Mouse (Mus musculus): ENCODE data around the gene Sh3rf1. TPM values are rescaled to one million over a fixed set of nuclear protein-coding genes. Genes with fewer than 3 reads are reported as not detected.

Sh3rf1 gene
- polyA plus RNA-seq, 1 experiment from 2014 or later = 8.3 TPM

DNA sequence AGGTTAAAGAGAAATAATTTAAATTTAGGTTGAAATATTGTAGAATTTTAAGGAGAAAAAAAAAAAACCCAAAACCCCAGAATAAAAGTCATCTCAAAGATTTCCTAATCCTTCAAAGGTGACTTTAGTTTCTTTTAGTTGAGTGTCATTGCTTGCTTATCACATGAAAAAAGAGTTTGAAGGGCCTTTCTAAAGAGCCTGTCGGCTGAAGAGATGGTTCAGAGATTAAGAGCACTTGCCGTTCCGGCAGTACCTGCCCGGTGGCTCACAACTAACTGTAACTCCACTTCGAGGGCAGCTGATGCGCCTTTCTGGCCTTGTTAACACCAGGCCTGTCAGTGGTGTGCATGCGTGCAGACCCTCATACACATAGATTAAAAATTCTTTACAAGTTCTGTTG is 41.2 kb downstream of the Sh3rf1 start:
- no peak overlapping the region for H3K4me3 ChIP-seq (ENCODE audit: low read depth, low read length)
- H3K36me3 ChIP-seq (ENCODE audit: control insufficient read depth, insufficient read depth) = no peaks in the 10 kb centered on the region
- no peaks in the 10 kb centered on the region for H3K27me3 ChIP-seq (replicated peaks; ENCODE audit: control insufficient read depth, insufficient read depth, low read length)
- 48% methylated on average over 7 of the region's 7 CpGs for WGBS
- no peaks in the 10 kb centered on the region for H3K4me1 ChIP-seq (replicated peaks; ENCODE audit: control insufficient read depth, insufficient read depth, low read length)
- no peak overlapping the region for H3K4me2 ChIP-seq (replicated peaks; ENCODE audit: low read depth)
- no peaks in the 10 kb centered on the region for H3K9me3 ChIP-seq (ENCODE audit: control insufficient read depth)
- no peak overlapping the region for H3K27ac ChIP-seq (ENCODE audit: low read depth, low read length)
- ATAC-seq = no peak
- TF ChIP-seq CTCF (IDR thresholded peaks at IDR 0.05; ENCODE audit: low read depth) = no peak
- H3K9ac ChIP-seq (ENCODE audit: low read depth, low read length) = no peak overlapping the region

DNA sequence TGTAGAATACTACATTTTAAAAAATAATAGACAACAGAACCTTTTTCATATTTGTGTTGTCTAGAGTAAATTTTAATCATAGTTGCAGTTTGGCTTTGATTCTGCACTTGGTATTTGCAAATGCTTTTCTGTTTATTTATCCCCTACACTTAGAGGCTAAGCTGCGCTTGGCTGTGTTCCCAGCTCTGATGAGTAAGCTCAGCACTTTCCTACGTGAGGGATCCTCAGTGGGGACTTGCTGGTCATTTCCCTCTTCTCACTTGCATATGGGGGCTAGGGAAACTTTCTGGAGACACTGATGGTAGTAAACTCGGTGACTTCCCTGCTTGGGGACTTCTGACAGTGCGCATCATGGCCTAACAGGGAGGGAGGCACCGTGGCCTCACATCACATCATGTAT is 41.7 kb downstream of the Sh3rf1 start:
- H3K4me3 ChIP-seq (ENCODE audit: low read depth, low read length) = no peak overlapping the region
- H3K4me2 ChIP-seq (replicated peaks; ENCODE audit: low read depth) = no peak overlapping the region
- H3K36me3 ChIP-seq (ENCODE audit: control insufficient read depth, insufficient read depth) = no peaks in the 10 kb centered on the region
- H3K27ac ChIP-seq (ENCODE audit: low read depth, low read length) = no peak overlapping the region
- no peaks in the 10 kb centered on the region for H3K9me3 ChIP-seq (ENCODE audit: control insufficient read depth)
- H3K9ac ChIP-seq (ENCODE audit: low read depth, low read length) = no peak overlapping the region
- 52% methylated on average over 5 of the region's 5 CpGs for WGBS
- no peaks in the 10 kb centered on the region for H3K27me3 ChIP-seq (replicated peaks; ENCODE audit: control insufficient read depth, insufficient read depth, low read length)
- no peaks in the 10 kb centered on the region for H3K4me1 ChIP-seq (replicated peaks; ENCODE audit: control insufficient read depth, insufficient read depth, low read length)
- no peak for TF ChIP-seq CTCF (IDR thresholded peaks at IDR 0.05; ENCODE audit: low read depth)
- no peak for ATAC-seq

DNA sequence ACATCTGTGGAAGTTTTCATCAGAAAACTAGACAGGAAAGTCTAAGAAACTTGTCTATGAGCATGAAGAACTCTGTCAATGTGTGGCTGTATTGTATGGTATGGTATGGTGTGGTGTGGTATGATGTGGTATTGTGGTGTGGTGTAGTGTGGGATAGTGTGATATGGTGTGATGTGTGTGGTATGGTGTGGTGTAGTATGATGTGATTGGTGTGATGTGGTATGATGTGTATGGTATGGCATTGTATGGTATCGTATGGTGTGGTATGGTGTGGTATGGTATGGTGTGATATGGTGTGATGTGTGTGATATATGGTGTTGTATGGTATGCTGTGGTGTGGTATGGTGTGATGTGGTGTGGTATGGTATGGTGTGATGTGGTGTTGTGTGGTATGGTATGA is 43.4 kb downstream of the Sh3rf1 start:
- no peak overlapping the region for H3K27ac ChIP-seq (ENCODE audit: low read depth, low read length)
- H3K4me1 ChIP-seq (replicated peaks; ENCODE audit: control insufficient read depth, insufficient read depth, low read length) = no peaks in the 10 kb centered on the region
- no peaks in the 10 kb centered on the region for H3K36me3 ChIP-seq (ENCODE audit: control insufficient read depth, insufficient read depth)
- TF ChIP-seq CTCF (IDR thresholded peaks at IDR 0.05; ENCODE audit: low read depth) = no peak
- no peak overlapping the region for H3K4me2 ChIP-seq (replicated peaks; ENCODE audit: low read depth)
- H3K9me3 ChIP-seq (ENCODE audit: control insufficient read depth) = no peaks in the 10 kb centered on the region
- no peak for ATAC-seq
- no peaks in the 10 kb centered on the region for H3K27me3 ChIP-seq (replicated peaks; ENCODE audit: control insufficient read depth, insufficient read depth, low read length)
- H3K4me3 ChIP-seq (ENCODE audit: low read depth, low read length) = no peak overlapping the region
- no peak overlapping the region for H3K9ac ChIP-seq (ENCODE audit: low read depth, low read length)
- WGBS = 97% methylated on average over 1 of the region's 1 CpGs

DNA sequence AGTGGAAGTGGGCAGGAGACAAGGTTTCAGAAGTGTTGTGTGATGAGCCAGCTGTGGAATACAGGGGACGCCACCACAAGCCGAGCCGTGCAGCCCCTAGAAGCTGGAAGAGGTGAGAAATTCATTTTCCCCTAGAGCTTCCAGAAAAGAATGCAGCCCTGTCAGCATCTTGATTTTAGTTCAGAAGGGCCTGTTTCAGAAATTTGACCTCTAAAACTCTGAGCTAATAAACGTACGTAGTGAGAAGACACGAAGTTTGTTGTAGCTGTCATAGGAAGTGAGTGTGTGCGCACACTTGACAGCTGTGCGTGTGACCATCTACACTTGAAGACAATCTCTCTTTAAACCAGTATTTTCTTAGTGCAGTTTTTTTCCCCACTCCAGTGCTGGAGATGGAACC is 44.0 kb downstream of the Sh3rf1 start:
- 75% methylated on average over 8 of the region's 8 CpGs for WGBS
- ATAC-seq = no peak
- no peak overlapping the region for H3K9ac ChIP-seq (ENCODE audit: low read depth, low read length)
- H3K4me2 ChIP-seq (replicated peaks; ENCODE audit: low read depth) = no peak overlapping the region
- TF ChIP-seq CTCF (IDR thresholded peaks at IDR 0.05; ENCODE audit: low read depth) = no peak
- no peaks in the 10 kb centered on the region; the same call in 1 of the 2 replicates for H3K4me1 ChIP-seq (replicated peaks; ENCODE audit: control insufficient read depth, insufficient read depth, low read length)
- no peak overlapping the region for H3K27ac ChIP-seq (ENCODE audit: low read depth, low read length)
- H3K36me3 ChIP-seq (ENCODE audit: control insufficient read depth, insufficient read depth) = no peaks in the 10 kb centered on the region
- no peaks in the 10 kb centered on the region for H3K27me3 ChIP-seq (replicated peaks; ENCODE audit: control insufficient read depth, insufficient read depth, low read length)
- no peaks in the 10 kb centered on the region for H3K9me3 ChIP-seq (ENCODE audit: control insufficient read depth)
- no peak overlapping the region for H3K4me3 ChIP-seq (ENCODE audit: low read depth, low read length)

DNA sequence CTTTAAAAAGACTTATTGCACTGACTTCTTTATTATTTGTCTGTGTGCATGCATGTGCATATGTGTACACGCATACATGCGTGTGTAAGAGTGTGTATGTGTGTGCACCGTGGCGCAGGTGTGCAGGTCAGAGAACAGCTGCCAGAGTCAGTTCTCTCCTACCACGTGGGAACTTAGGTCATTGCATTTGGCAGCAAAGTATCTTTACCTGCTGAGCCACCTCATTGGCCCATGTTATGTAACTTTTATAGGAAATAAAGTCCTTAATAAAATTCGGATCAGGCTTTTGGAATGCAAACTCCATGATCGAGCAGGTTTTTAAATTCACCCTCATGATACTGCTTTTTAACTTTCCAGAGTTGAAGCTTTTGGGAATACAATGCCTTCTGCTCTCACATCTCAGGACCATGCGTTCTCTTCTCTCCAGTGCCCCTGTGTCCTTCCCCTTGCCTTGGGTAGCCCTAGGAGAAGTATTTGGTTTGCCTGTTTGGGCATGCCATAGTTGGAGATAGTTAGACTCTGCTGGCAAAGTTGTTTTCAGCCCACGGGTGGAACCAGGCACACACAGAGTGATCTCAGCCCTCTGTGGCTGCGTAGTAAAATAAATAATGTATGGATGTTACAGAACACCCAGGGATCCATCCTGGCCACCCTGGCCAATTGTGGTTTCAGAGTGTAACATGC is 44.7 kb downstream of the Sh3rf1 start:
- no peaks in the 10 kb centered on the region for H3K9me3 ChIP-seq (ENCODE audit: control insufficient read depth)
- no peak overlapping the region for H3K27ac ChIP-seq (ENCODE audit: low read depth, low read length)
- no peak overlapping the region for H3K9ac ChIP-seq (ENCODE audit: low read depth, low read length)
- no peaks in the 10 kb centered on the region for H3K36me3 ChIP-seq (ENCODE audit: control insufficient read depth, insufficient read depth)
- no peaks in the 10 kb centered on the region; the same call in 1 of the 2 replicates for H3K4me1 ChIP-seq (replicated peaks; ENCODE audit: control insufficient read depth, insufficient read depth, low read length)
- H3K27me3 ChIP-seq (replicated peaks; ENCODE audit: control insufficient read depth, insufficient read depth, low read length) = no peaks in the 10 kb centered on the region
- no peak for TF ChIP-seq CTCF (IDR thresholded peaks at IDR 0.05; ENCODE audit: low read depth)
- no peak overlapping the region for H3K4me2 ChIP-seq (replicated peaks; ENCODE audit: low read depth)
- 85% methylated on average over 10 of the region's 10 CpGs for WGBS
- ATAC-seq = no peak
- H3K4me3 ChIP-seq (ENCODE audit: low read depth, low read length) = no peak overlapping the region

DNA sequence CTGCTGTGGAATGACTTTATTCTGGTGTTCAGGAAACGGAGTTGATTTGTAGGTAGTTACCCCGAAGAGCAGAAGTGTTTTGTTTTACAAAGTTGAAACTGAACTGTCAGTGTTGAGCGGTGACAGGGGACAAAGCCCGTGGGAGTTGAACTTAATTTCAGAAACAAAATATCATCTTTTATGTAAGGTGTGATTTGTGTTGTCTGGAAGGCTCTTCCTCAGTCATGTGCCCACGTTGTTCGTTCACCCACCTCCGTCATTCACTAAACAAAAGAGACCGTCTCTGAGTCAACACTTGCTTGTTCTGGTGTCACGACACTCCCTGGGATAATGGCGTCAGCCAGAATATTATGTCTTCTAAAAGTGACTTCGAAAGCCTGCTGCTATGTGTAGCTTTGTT is 46.3 kb downstream of the Sh3rf1 start:
- WGBS = 76% methylated on average over 11 of the region's 11 CpGs
- H3K4me1 ChIP-seq (replicated peaks; ENCODE audit: control insufficient read depth, insufficient read depth, low read length) = peaks cover 7% of the 10 kb centered on the region; the same call in 1 of the 2 replicates

More for the DNA sequence above, 46.3 kb downstream of the Sh3rf1 start:
- H3K9me3 ChIP-seq (ENCODE audit: control insufficient read depth) = no peaks in the 10 kb centered on the region
- no peak for TF ChIP-seq CTCF (IDR thresholded peaks at IDR 0.05; ENCODE audit: low read depth)
- H3K9ac ChIP-seq (ENCODE audit: low read depth, low read length) = no peak overlapping the region
- H3K4me2 ChIP-seq (replicated peaks; ENCODE audit: low read depth) = no peak overlapping the region
- no peak overlapping the region for H3K27ac ChIP-seq (ENCODE audit: low read depth, low read length)
- ATAC-seq = no peak
- H3K27me3 ChIP-seq (replicated peaks; ENCODE audit: control insufficient read depth, insufficient read depth, low read length) = no peaks in the 10 kb centered on the region
- no peak overlapping the region for H3K4me3 ChIP-seq (ENCODE audit: low read depth, low read length)
- no peaks in the 10 kb centered on the region for H3K36me3 ChIP-seq (ENCODE audit: control insufficient read depth, insufficient read depth)
